Mouse (Mus musculus) kidney, adult 10 weeks (tissue): ENCODE measurements around the gene Atf7. TPM values are rescaled to one million over a fixed set of nuclear protein-coding genes. Genes with fewer than 3 reads are reported as not detected.

Experiments used
- polyA plus RNA-seq: library from polyadenylated mRNA; stranded (reverse); fragments of 350-450 nt; fragmentation: Illumina TruSeq; extraction: RNeasy Lipid Tissue Mini Kit (QIAGEN cat#74804); gene quantifications from one replicate; pipeline ENCODE4 v1.2.3, GENCODE M21; 2014; ENCODE audit warnings: low read depth, low replicate concordance

The Atf7 gene
- 23.5 TPM for polyA plus RNA-seq

GRCm38 (mm10) chr15:102624970-102625686, at the start of gene Atf7, which contains the start of gene Gm28047:
Gene Atf7 (minus strand): TSS chr15:102625464.
Gene Gm28047 (minus strand): TSS chr15:102625067.

GRCm38 (mm10) chr15:102672215-102673071, 47.2 kb upstream of the Atf7 start, which contains the start of gene Atp5g2:
Gene Atp5g2 (minus strand): TSS chr15:102672352.

GRCm38 (mm10) chr15:102524892-102525485, 100.3 kb downstream of the Atf7 start, which contains the start of gene Npff:
Gene Npff (minus strand): TSS chr15:102524942.

GRCm38 (mm10) chr15:102517976-102518858, 107.0 kb downstream of the Atf7 start, which contains the start of gene Tarbp2:
Gene Tarbp2 (plus strand): TSS chr15:102518192.

GRCm38 (mm10) chr15:102516728-102517404, 108.4 kb downstream of the Atf7 start, which contains the start of gene Map3k12:
Gene Map3k12 (minus strand): TSS chr15:102517064.

GRCm38 (mm10) chr15:102503447-102503846, 121.8 kb downstream of the Atf7 start, which contains the start of gene Gm10337:
Gene Gm10337 (plus strand): TSS chr15:102503722.

Other genes starting within 250 kb of the Atf7 start
- 55.3 TPM for gene Sp1, start 219.3 kb downstream of the Atf7 start, polyA plus RNA-seq
- gene Amhr2, start 180.1 kb downstream of the Atf7 start, polyA plus RNA-seq, result not detected
- gene Prr13, start 166.4 kb downstream of the Atf7 start, polyA plus RNA-seq, result 53.1 TPM
- gene Pcbp2, start 154.9 kb downstream of the Atf7 start, polyA plus RNA-seq, result 701 TPM
- not detected for gene Gm10337, start 121.7 kb downstream of the Atf7 start, polyA plus RNA-seq
- gene Map3k12, start 108.4 kb downstream of the Atf7 start, polyA plus RNA-seq, result 1.4 TPM
- gene Tarbp2, start 107.3 kb downstream of the Atf7 start, polyA plus RNA-seq, result 1.1 TPM
- not detected for gene Npff, start 100.5 kb downstream of the Atf7 start, polyA plus RNA-seq
- not detected for gene Gm28047, start 397 bp downstream of the Atf7 start, polyA plus RNA-seq
- gene Atp5g2, start 46.9 kb upstream of the Atf7 start, polyA plus RNA-seq, result 17.9 TPM
- 63.3 TPM for gene Calcoco1, start 96.7 kb upstream of the Atf7 start, polyA plus RNA-seq